Mouse (Mus musculus): ENCODE results near the gene Olfr1392.
"Not testable (repeated sequence)": the region's sequence is repeated elsewhere in the genome, so short reads cannot be mapped to it uniquely, and the experiment has no call there.

Gene Olfr1392

GRCm38 (mm10) chr11:49253035-49253434, 32.0 kb upstream of the Olfr1392 start:
- no peak for DNase-seq

- DNase-seq: no peak
Measured at GRCm38 (mm10) chr11:49259296-49259695, 25.8 kb upstream of the Olfr1392 start.

- no peak for DNase-seq
Measured at GRCm38 (mm10) chr11:49259829-49260228, 25.3 kb upstream of the Olfr1392 start.

GRCm38 (mm10) chr11:49260598-49261312, 24.3 kb upstream of the Olfr1392 start:
- peak in 1 of 2 experiments; percentile 14 for DNase-seq

- DNase-seq: no peak
Measured at GRCm38 (mm10) chr11:49261313-49261855, 23.7 kb upstream of the Olfr1392 start.

GRCm38 (mm10) chr11:49262286-49262685, 22.8 kb upstream of the Olfr1392 start:
- no peak for DNase-seq

GRCm38 (mm10) chr11:49263149-49263548, 21.9 kb upstream of the Olfr1392 start:
- no peak for DNase-seq

- no peak for DNase-seq
Measured at GRCm38 (mm10) chr11:49264081-49264480, 21.0 kb upstream of the Olfr1392 start.

GRCm38 (mm10) chr11:49264622-49265021, 20.5 kb upstream of the Olfr1392 start:
- no peak for DNase-seq

GRCm38 (mm10) chr11:49265101-49265500, 20.0 kb upstream of the Olfr1392 start:
- DNase-seq: peak in 1 of 2 experiments; percentile 25

- no peak for DNase-seq
Measured at GRCm38 (mm10) chr11:49266671-49267070, 18.4 kb upstream of the Olfr1392 start.

GRCm38 (mm10) chr11:49267316-49267715, 17.8 kb upstream of the Olfr1392 start:
- DNase-seq: no peak

GRCm38 (mm10) chr11:49267970-49268579, 17.0 kb upstream of the Olfr1392 start:
- DNase-seq: no peak

- no peak for DNase-seq
Measured at GRCm38 (mm10) chr11:49269761-49270160, 15.3 kb upstream of the Olfr1392 start.

GRCm38 (mm10) chr11:49270368-49270767, 14.7 kb upstream of the Olfr1392 start:
- DNase-seq: no peak

- peak; percentile 18 to 42 for DNase-seq
Measured at GRCm38 (mm10) chr11:49271334-49271733, 13.7 kb upstream of the Olfr1392 start.

GRCm38 (mm10) chr11:49273834-49274519, 11.1 kb upstream of the Olfr1392 start:
- DNase-seq: no peak

- DNase-seq: no peak
Measured at GRCm38 (mm10) chr11:49278222-49278621, 6.9 kb upstream of the Olfr1392 start, which contains the start of gene Olfr1393. Gene Olfr1393 (plus strand): TSS chr11:49278304.

GRCm38 (mm10) chr11:49287251-49287650, 2.2 kb downstream of the Olfr1392 start:
- DNase-seq: no peak

GRCm38 (mm10) chr11:49292777-49293176, 7.7 kb downstream of the Olfr1392 start:
- DNase-seq: no peak

GRCm38 (mm10) chr11:49304441-49304840, 19.4 kb downstream of the Olfr1392 start, which contains the start of gene Olfr10:
Gene Olfr10 (plus strand): TSS chr11:49304741.
- DNase-seq: no peak

GRCm38 (mm10) chr11:49308547-49308946, 23.5 kb downstream of the Olfr1392 start:
- not testable (repeated sequence) for DNase-seq

GRCm38 (mm10) chr11:49322442-49322841, 37.4 kb downstream of the Olfr1392 start, which contains the start of gene Olfr1391:
Gene Olfr1391 (plus strand): TSS chr11:49322742.
- no peak for DNase-seq
